Mouse (Mus musculus): ENCODE measurements around the gene Clasp1.

Clasp1 gene

DNA sequence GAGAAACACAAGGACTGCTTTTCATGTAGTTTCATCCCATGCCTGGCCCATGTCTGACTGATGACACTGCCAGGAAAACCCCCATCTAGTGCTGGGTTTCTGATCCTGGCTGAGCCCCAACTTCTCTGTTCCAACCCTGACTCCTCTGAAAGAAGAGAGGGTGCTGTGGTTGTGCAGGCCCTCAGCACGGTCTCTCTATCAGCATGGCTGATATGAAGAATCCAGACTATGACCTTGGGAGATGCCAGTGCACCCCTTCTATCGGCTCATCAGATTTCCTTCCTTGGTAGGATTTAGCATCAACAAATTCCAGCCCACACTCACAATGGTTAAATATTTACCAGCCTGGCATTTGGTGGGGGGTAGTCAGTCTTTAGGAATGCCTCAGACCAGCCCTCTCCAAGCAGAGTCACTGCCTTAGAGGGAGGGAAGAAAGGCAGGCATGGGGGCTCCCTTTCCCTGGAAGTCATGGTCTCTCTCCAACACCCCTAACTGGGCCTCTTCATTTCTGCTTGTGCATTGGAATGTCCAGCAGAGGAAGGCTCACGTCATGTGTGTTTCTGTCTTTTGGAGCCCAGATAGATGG, 272.1 kb downstream of the Clasp1 start:
- DNase-seq (ENCODE audit: low spot score) = no peak
